Mouse (Mus musculus): Measurements from ENCODE around the gene Agap2. TPM values are rescaled to one million over a fixed set of nuclear protein-coding genes. Genes with fewer than 3 reads are reported as not detected.

Agap2 gene
- total and polyA plus RNA-seq, 2 experiments = 0.28 to 0.55 TPM

DNA sequence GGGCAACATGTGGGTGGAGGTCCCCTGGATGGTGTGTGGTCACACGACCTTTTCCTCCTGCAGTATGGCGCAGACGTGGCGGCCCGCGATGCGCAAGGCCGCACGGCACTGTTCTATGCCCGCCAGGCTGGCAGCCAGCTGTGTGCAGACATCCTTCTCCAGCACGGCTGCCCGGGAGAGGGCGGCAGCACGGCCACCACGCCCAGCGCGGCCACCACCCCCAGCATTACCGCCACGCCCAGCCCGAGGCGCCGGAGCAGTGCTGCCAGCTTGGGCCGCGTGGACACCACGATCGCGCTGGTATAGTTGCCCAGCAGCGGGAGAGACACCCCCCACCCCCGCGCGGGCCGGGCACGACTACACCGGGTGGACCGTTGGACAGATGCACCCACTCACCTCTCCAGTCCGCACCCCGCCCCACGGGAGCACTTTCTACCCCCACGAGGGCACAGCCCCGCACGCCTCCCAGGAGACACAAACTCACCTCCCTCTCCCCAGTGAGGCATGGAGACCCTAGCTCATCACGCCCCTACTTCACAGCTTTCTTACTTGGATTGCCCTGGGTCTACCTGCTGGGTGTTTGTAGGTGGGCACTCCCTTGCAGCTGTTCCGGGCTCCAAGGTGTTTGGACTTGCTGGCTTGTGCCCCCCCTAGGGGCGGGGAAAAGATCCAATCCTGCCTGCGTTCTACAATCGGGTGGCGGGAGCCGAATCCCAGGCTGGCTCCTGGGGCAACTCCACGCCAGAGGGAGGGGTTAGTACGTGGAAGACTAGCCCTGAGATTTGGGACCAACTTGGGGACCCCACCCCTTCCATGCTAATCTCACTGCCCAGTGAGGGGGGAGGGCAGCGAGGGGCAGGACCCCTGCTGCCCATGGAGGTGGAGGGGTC is 16.7 kb downstream of the Agap2 start:
- Histone ChIP-seq H3K9ac (ENCODE audit: low read depth, low read length) (0 out of 2 replicates have a peak overlapping the region, but pooled peaks have one; percentile 5), H3K27ac (replicated peaks; ENCODE audit: insufficient read depth, low read depth, low read length) (no peak overlapping the region), H3K4me3 (ENCODE audit: insufficient read depth, low read depth, low read length) (no peak overlapping the region; the same call in 1 of the 2 replicates), H3K27me3 (ENCODE audit: control insufficient read depth, insufficient read depth, low read length) (0 out of 2 replicates have a peak, but pooled peaks cover 3% of the 10 kb centered on the region), H3K79me2 (ENCODE audit: control insufficient read depth, insufficient read depth, low read length) (no peaks in the 10 kb centered on the region), H3K36me3 (ENCODE audit: control insufficient read depth, insufficient read depth, low read length) (no peaks in the 10 kb centered on the region; the same call in 1 of the 2 replicates), H3K4me1 (ENCODE audit: control insufficient read depth, insufficient read depth, low read length) (peaks cover 9% of the 10 kb centered on the region)
- WGBS = 16% methylated on average over 51 of the region's 51 CpGs
- no peak for DNase-seq (ENCODE audit: extremely low read depth, low read depth, low spot score)
- TF ChIP-seq CTCF (IDR thresholded peaks at IDR 0.05; ENCODE audit: low read depth, low read length) (peak; percentile 27; the same call in 1 of the 2 replicates), POLR2A (IDR thresholded peaks at IDR 0.05; ENCODE audit: extremely low read depth, insufficient read depth, low read length) (no peak)

DNA sequence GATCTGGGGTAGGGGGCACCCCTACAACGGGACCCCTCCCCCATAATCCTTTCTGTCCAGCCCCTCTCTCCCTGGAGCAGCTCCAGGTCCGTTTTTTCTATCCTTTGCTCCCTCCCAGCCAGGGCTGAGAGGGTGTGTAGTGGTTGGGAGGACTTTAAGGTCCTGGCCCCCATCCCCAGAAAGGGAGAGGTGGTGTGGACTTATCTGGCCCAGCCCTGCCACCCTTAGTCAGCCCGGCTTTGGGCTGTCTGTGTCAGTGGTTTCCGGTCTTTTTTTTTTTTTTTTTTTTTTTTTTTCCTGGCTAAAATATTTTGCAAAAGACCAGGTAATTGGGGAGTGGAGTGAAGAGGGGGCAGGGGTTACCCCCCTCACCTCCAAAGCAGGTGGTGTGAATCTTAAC is 17.7 kb downstream of the Agap2 start:
- H3K79me2 ChIP-seq (ENCODE audit: control insufficient read depth, insufficient read depth, low read length) = no peaks in the 10 kb centered on the region
- no peak overlapping the region for H3K9ac ChIP-seq (ENCODE audit: low read depth, low read length)
- 0 out of 2 replicates have a peak, but pooled peaks cover 3% of the 10 kb centered on the region for H3K27me3 ChIP-seq (ENCODE audit: control insufficient read depth, insufficient read depth, low read length)
- no peak overlapping the region for H3K27ac ChIP-seq (replicated peaks; ENCODE audit: insufficient read depth, low read depth, low read length)
- peaks cover 1% of the 10 kb centered on the region; the same call in 1 of the 2 replicates for H3K36me3 ChIP-seq (ENCODE audit: control insufficient read depth, insufficient read depth, low read length)
- H3K4me3 ChIP-seq (ENCODE audit: insufficient read depth, low read depth, low read length) = no peak overlapping the region
- no peak for DNase-seq (ENCODE audit: extremely low read depth, low read depth, low spot score)
- TF ChIP-seq POLR2A (IDR thresholded peaks at IDR 0.05; ENCODE audit: extremely low read depth, insufficient read depth, low read length) (no peak), CTCF (IDR thresholded peaks at IDR 0.05; ENCODE audit: low read depth, low read length) (no peak)
- WGBS = 49% methylated on average over 4 of the region's 4 CpGs
- H3K4me1 ChIP-seq (ENCODE audit: control insufficient read depth, insufficient read depth, low read length) = peaks cover 9% of the 10 kb centered on the region

DNA sequence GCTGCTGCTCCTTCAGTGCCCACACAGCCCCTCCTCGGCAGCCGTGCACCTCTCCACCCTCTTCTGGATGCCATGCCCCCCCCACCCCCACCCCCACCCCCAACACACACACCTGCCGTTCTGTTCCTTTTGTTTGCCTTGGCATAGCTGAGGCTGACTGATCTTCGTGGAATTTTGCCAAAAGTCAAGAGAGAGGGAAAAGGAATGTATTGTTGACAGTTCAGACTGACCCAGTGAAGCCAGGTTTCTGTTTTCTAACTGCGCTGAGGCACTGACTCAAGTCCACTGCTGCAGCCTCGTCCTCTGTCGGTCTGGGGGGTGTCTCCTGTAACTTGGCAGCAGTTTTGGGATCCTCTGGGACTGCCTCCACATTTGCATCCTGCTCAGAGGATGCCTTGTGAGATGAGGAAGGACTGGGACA is 19.3 kb downstream of the Agap2 start:
- Histone ChIP-seq H3K27me3 (ENCODE audit: control insufficient read depth, insufficient read depth, low read length) (0 out of 2 replicates have a peak, but pooled peaks cover 3% of the 10 kb centered on the region), H3K4me1 (ENCODE audit: control insufficient read depth, insufficient read depth, low read length) (peaks cover 9% of the 10 kb centered on the region), H3K9ac (ENCODE audit: low read depth, low read length) (no peak overlapping the region), H3K36me3 (ENCODE audit: control insufficient read depth, insufficient read depth, low read length) (peaks cover 3% of the 10 kb centered on the region; the same call in 1 of the 2 replicates), H3K79me2 (ENCODE audit: control insufficient read depth, insufficient read depth, low read length) (no peaks in the 10 kb centered on the region), H3K4me3 (ENCODE audit: insufficient read depth, low read depth, low read length) (no peak overlapping the region), H3K27ac (replicated peaks; ENCODE audit: insufficient read depth, low read depth, low read length) (no peak overlapping the region)
- WGBS = 13% methylated on average over 7 of the region's 7 CpGs
- DNase-seq (ENCODE audit: extremely low read depth, low read depth, low spot score) = peak; percentile 71
- TF ChIP-seq CTCF (IDR thresholded peaks at IDR 0.05; ENCODE audit: low read depth, low read length) (no peak), POLR2A (IDR thresholded peaks at IDR 0.05; ENCODE audit: extremely low read depth, insufficient read depth, low read length) (no peak)

DNA sequence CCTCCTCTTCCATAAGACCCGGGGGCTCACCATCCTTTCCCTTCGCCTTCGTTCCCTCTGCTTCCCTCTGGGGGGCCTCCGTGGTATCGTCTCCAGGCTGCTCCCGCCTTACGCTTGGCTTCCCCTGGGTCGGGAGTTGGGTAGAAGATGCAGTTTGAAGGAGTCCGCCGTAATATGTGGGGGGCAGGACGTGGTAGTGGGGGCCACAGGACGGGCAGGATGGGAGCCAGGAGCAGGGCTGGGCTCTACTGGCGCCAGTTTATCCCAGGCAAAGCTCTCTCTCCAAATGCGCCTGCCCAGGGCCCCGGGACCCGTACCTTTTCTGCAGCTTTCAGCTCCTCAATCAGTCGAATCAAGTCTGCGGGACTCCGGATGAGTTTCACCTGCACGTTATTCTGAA is 23.4 kb downstream of the Agap2 start:
- Histone ChIP-seq H3K27me3 (ENCODE audit: control insufficient read depth, insufficient read depth, low read length) (no peaks in the 10 kb centered on the region), H3K79me2 (ENCODE audit: control insufficient read depth, insufficient read depth, low read length) (no peaks in the 10 kb centered on the region), H3K27ac (replicated peaks; ENCODE audit: insufficient read depth, low read depth, low read length) (no peak overlapping the region), H3K9ac (ENCODE audit: low read depth, low read length) (no peak overlapping the region), H3K36me3 (ENCODE audit: control insufficient read depth, insufficient read depth, low read length) (peaks cover 3% of the 10 kb centered on the region; the same call in 1 of the 2 replicates), H3K4me1 (ENCODE audit: control insufficient read depth, insufficient read depth, low read length) (peaks cover 6% of the 10 kb centered on the region; the same call in 1 of the 2 replicates), H3K4me3 (ENCODE audit: insufficient read depth, low read depth, low read length) (no peak overlapping the region)
- no peak for TF ChIP-seq CTCF (IDR thresholded peaks at IDR 0.05; ENCODE audit: low read depth, low read length)
- no peak for TF ChIP-seq POLR2A (IDR thresholded peaks at IDR 0.05; ENCODE audit: extremely low read depth, insufficient read depth, low read length)
- DNase-seq (ENCODE audit: extremely low read depth, low read depth, low spot score) = no peak
- WGBS = 94% methylated on average over 20 of the region's 20 CpGs

DNA sequence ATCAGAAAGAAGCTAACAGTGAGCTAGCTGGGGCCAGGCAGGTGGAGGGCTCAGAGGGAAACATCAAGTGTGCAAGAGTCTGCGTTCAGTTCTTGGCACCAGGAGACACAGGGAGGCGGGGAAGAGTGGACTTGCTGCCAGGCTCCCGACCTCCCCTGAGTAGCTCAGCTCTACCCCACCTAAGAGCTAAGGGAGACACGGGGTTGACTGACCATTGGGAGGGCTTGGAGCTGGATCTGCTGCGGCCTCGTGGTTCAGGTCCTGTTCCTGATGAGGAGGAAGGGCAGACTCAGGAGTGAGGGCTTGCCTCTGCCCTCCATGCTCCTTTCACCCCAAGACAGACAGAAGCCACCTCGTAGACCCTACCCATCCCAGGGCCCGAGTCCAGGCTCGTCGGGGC is 24.1 kb downstream of the Agap2 start:
- TF ChIP-seq POLR2A (IDR thresholded peaks at IDR 0.05; ENCODE audit: extremely low read depth, insufficient read depth, low read length) (no peak), CTCF (IDR thresholded peaks at IDR 0.05; ENCODE audit: low read depth, low read length) (no peak)
- Histone ChIP-seq H3K4me1 (ENCODE audit: control insufficient read depth, insufficient read depth, low read length) (peaks cover 6% of the 10 kb centered on the region; the same call in 1 of the 2 replicates), H3K36me3 (ENCODE audit: control insufficient read depth, insufficient read depth, low read length) (peaks cover 3% of the 10 kb centered on the region; the same call in 1 of the 2 replicates), H3K79me2 (ENCODE audit: control insufficient read depth, insufficient read depth, low read length) (no peaks in the 10 kb centered on the region), H3K27ac (replicated peaks; ENCODE audit: insufficient read depth, low read depth, low read length) (no peak overlapping the region), H3K4me3 (ENCODE audit: insufficient read depth, low read depth, low read length) (no peak overlapping the region), H3K9ac (ENCODE audit: low read depth, low read length) (no peak overlapping the region), H3K27me3 (ENCODE audit: control insufficient read depth, insufficient read depth, low read length) (no peaks in the 10 kb centered on the region)
- no peak for DNase-seq (ENCODE audit: extremely low read depth, low read depth, low spot score)
- WGBS = 92% methylated on average over 10 of the region's 10 CpGs
